Mouse (Mus musculus): ENCODE data around the gene Olfr503. TPM values are rescaled to one million over a fixed set of nuclear protein-coding genes. Genes with fewer than 3 reads are reported as not detected.

Gene Olfr503
- polyA plus RNA-seq (2015; fragmentation: Illumina TruSeq; extraction: RNeasy Lipid Tissue Mini Kit (QIAGEN cat#74804); ENCODE audit: insufficient read depth, low replicate concordance) = not detected

GRCm38 (mm10) chr7:108544227-108544626 lies at the start of gene Olfr503:
Gene Olfr503 (plus strand): TSS chr7:108544527.

DNA sequence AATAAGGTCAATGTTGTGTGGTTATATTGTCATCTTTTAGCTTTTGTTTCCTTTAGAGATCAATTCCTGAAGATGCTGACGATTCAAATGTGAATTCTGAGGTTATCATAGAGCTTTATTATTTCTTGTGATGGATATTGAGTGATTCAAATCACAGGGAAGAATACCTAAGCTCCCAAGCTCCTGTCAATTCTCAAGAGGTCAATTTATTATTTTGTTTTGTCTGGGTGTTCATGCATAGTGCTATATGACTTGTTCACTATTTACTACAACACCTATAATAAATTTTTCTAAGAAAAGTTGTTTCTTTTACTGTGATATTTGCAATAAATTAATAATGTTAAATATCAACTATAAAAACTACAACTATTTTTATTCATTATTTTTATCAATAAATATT lies 19.4 kb upstream of the Olfr503 start, which contains the start of gene Olfr502:
TSS of gene Olfr502 (minus strand) at position 101 of the 400 bp plus-strand sequence.

DNA sequence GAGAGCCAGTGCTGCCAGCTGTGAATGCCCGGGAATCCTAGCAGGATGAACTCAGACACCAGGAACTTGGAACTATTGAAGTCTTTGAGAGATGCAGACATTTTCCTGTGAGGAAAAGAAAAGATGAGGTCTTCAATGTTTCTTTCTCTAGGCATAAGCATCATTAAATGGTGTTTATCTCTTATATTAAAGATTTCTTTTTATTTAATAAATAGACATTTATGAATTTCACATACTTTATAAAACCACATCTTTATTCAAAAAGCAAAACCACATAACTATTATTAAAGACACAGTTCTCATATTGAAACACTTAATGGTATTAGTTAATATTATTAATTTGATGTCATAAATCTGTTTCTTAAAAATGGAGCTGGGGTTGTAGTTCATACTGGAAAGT lies 21.4 kb downstream of the Olfr503 start, which contains the start of gene Olfr504:
TSS of gene Olfr504 (minus strand) at position 101 of the 400 bp plus-strand sequence.

Other genes with a start within 250 kb of the Olfr503 start
- gene Olfr491, start 231.1 kb upstream of the Olfr503 start, polyA plus RNA-seq (2015; fragmentation: Illumina TruSeq; extraction: RNeasy Lipid Tissue Mini Kit (QIAGEN cat#74804); ENCODE audit: insufficient read depth, low replicate concordance) = not detected
- gene Olfr492, start 220.9 kb upstream of the Olfr503 start, polyA plus RNA-seq (2015; fragmentation: Illumina TruSeq; extraction: RNeasy Lipid Tissue Mini Kit (QIAGEN cat#74804); ENCODE audit: insufficient read depth, low replicate concordance) = not detected
- not detected for gene Olfr493, start 197.5 kb upstream of the Olfr503 start, polyA plus RNA-seq (2015; fragmentation: Illumina TruSeq; extraction: RNeasy Lipid Tissue Mini Kit (QIAGEN cat#74804); ENCODE audit: insufficient read depth, low replicate concordance)
- not detected for gene Olfr494, start 179.2 kb upstream of the Olfr503 start, polyA plus RNA-seq (2015; fragmentation: Illumina TruSeq; extraction: RNeasy Lipid Tissue Mini Kit (QIAGEN cat#74804); ENCODE audit: insufficient read depth, low replicate concordance)
- gene Olfr495, start 151.4 kb upstream of the Olfr503 start, polyA plus RNA-seq (2015; fragmentation: Illumina TruSeq; extraction: RNeasy Lipid Tissue Mini Kit (QIAGEN cat#74804); ENCODE audit: insufficient read depth, low replicate concordance) = not detected
- not detected for gene Olfr497, start 124.1 kb upstream of the Olfr503 start, polyA plus RNA-seq (2015; fragmentation: Illumina TruSeq; extraction: RNeasy Lipid Tissue Mini Kit (QIAGEN cat#74804); ENCODE audit: insufficient read depth, low replicate concordance)
- not detected for gene Olfr498, start 79.2 kb upstream of the Olfr503 start, polyA plus RNA-seq (2015; fragmentation: Illumina TruSeq; extraction: RNeasy Lipid Tissue Mini Kit (QIAGEN cat#74804); ENCODE audit: insufficient read depth, low replicate concordance)
- not detected for gene Olfr502, start 19.5 kb upstream of the Olfr503 start, polyA plus RNA-seq (2015; fragmentation: Illumina TruSeq; extraction: RNeasy Lipid Tissue Mini Kit (QIAGEN cat#74804); ENCODE audit: insufficient read depth, low replicate concordance)
- not detected for gene Olfr504, start 21.3 kb downstream of the Olfr503 start, polyA plus RNA-seq (2015; fragmentation: Illumina TruSeq; extraction: RNeasy Lipid Tissue Mini Kit (QIAGEN cat#74804); ENCODE audit: insufficient read depth, low replicate concordance)
- gene Olfr506, start 66.3 kb downstream of the Olfr503 start, polyA plus RNA-seq (2015; fragmentation: Illumina TruSeq; extraction: RNeasy Lipid Tissue Mini Kit (QIAGEN cat#74804); ENCODE audit: insufficient read depth, low replicate concordance) = not detected
- not detected for gene Olfr507, start 77.3 kb downstream of the Olfr503 start, polyA plus RNA-seq (2015; fragmentation: Illumina TruSeq; extraction: RNeasy Lipid Tissue Mini Kit (QIAGEN cat#74804); ENCODE audit: insufficient read depth, low replicate concordance)
- not detected for gene Olfr508, start 85.5 kb downstream of the Olfr503 start, polyA plus RNA-seq (2015; fragmentation: Illumina TruSeq; extraction: RNeasy Lipid Tissue Mini Kit (QIAGEN cat#74804); ENCODE audit: insufficient read depth, low replicate concordance)
- not detected for gene Olfr509, start 107.4 kb downstream of the Olfr503 start, polyA plus RNA-seq (2015; fragmentation: Illumina TruSeq; extraction: RNeasy Lipid Tissue Mini Kit (QIAGEN cat#74804); ENCODE audit: insufficient read depth, low replicate concordance)
- gene Olfr510, start 121.9 kb downstream of the Olfr503 start, polyA plus RNA-seq (2015; fragmentation: Illumina TruSeq; extraction: RNeasy Lipid Tissue Mini Kit (QIAGEN cat#74804); ENCODE audit: insufficient read depth, low replicate concordance) = not detected
- not detected for gene Olfr512, start 168.8 kb downstream of the Olfr503 start, polyA plus RNA-seq (2015; fragmentation: Illumina TruSeq; extraction: RNeasy Lipid Tissue Mini Kit (QIAGEN cat#74804); ENCODE audit: insufficient read depth, low replicate concordance)
- not detected for gene Olfr513, start 206.4 kb downstream of the Olfr503 start, polyA plus RNA-seq (2015; fragmentation: Illumina TruSeq; extraction: RNeasy Lipid Tissue Mini Kit (QIAGEN cat#74804); ENCODE audit: insufficient read depth, low replicate concordance)

All from spleen, adult 10 weeks (tissue).